Mouse (Mus musculus) heart, embryonic 15.5 days (tissue): ENCODE results near the gene Eml3. TPM values are rescaled to one million over a fixed set of nuclear protein-coding genes. Genes with fewer than 3 reads are reported as not detected.

ENCODE experiments used
- ATAC-seq: fragments of 200-750 bp; cut with Nextera tagmentation; replicated peaks from 2 replicates; pipeline ENCODE4 v1.8.0; 2017; ENCODE audit warnings: low read depth, moderate TSS enrichment; ENCODE audit not compliant: insufficient number of reproducible peaks, insufficient read depth, low FRiP score
- H3K27ac ChIP-seq: fragments of 300-500 bp; sonication (generic); 2 replicates; pipeline ENCODE4 v1.5.1; 2015; ENCODE audit warnings: mild to moderate bottlenecking, inconsistent platforms
- H3K27me3 ChIP-seq: fragments of 300-500 bp; sonication (generic); 2 replicates; pipeline ENCODE4 v1.6.1; 2015; ENCODE audit warnings: inconsistent platforms
- H3K36me3 ChIP-seq: fragments of 300-500 bp; sonication (generic); 2 replicates; pipeline ENCODE4 v1.6.1; 2015; ENCODE audit warnings: mild to moderate bottlenecking, inconsistent platforms
- H3K4me1 ChIP-seq: fragments of 300-500 bp; sonication (generic); replicated peaks from 2 replicates; pipeline ENCODE4 v1.6.1; 2015; ENCODE audit warnings: inconsistent platforms
- H3K4me2 ChIP-seq: fragments of 300-500 bp; sonication (generic); 2 replicates; pipeline ENCODE4 v1.6.1; 2015; ENCODE audit warnings: inconsistent platforms, mild to moderate bottlenecking, moderate library complexity
- H3K4me3 ChIP-seq: fragments of 300-500 bp; sonication (generic); 2 replicates; pipeline ENCODE4 v1.5.1; 2015; ENCODE audit warnings: mild to moderate bottlenecking, inconsistent platforms
- H3K9ac ChIP-seq: fragments of 300-500 bp; sonication (generic); 2 replicates; pipeline ENCODE4 v1.6.1; 2015; ENCODE audit warnings: mild to moderate bottlenecking, inconsistent platforms
- H3K9me3 ChIP-seq: fragments of 300-500 bp; sonication (generic); replicated peaks from 2 replicates; pipeline ENCODE4 v1.6.1; 2016; ENCODE audit warnings: inconsistent platforms
- WGBS: fragments of 180-500 bp; shearing (Covaris S2); methylation state at CpG from one replicate; pipeline ENCODE4 v1.1.7; 2015; ENCODE audit warnings: mixed read lengths; 5-methylcytosine and 5-hydroxymethylcytosine counted together
- polyA plus RNA-seq: library from polyadenylated mRNA; unstranded; fragments of >200 nt; fragmentation: Nextera tagmentation; extraction: Ambion mirVana; gene quantifications from 2 replicates; pipeline ENCODE4 v1.2.1, GENCODE M21; 2015

Eml3 gene
- polyA plus RNA-seq, 1 experiment from 2014 or later, result 12.7 TPM

DNA sequence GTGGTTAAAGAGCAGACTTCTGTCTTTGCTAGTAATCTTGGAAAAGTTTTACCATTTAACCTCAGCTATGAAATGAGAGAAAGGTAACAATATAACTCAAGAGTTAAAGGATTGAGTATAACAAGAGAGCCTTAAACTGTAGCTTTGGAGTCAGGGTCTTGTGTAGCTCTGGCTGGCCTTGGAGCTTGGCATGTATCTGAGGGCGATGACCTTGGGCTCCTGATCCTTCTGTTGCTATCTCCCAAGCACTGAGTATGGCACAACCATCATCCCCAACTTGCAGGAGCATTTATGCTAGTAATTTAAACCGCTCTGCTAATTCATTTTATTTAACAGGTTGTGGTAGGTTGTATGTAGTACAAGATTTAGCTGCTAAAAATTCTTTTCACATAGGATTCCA, 46.1 kb downstream of the Eml3 start:
- Histone ChIP-seq H3K9ac (no peak overlapping the region), H3K9me3 (no peaks in the 10 kb centered on the region), H3K4me1 (peaks cover 10% of the 10 kb centered on the region), H3K4me3 (no peak overlapping the region), H3K4me2 (no peak overlapping the region), H3K36me3 (peaks cover 96% of the 10 kb centered on the region), H3K27me3 (no peaks in the 10 kb centered on the region), H3K27ac (no peak overlapping the region)
- 84% methylated on average over 2 of the region's 2 CpGs for WGBS
- no peak for ATAC-seq

DNA sequence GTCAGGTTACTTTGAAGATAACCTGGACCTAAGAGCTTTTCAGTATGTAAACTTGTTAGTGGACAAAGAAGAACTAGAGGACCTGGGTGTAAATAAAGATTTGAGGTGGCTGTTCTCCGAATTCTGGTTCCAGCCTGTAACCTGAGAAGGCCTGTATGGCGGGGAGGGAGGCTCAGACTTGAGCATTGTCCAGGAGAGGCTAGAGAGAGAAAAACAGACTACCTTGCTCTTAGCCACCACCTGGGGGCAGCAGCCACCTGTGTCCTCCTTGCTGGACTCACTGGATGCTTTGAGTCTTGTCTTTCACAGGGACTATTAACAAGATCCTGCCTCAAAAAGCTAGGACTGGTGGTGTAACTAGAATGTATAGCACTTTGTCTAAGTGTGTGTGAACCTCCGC, 47.2 kb downstream of the Eml3 start:
- peak; percentile 76; the same call in 1 of the 2 replicates for ATAC-seq
- 33% methylated on average over 3 of the region's 3 CpGs for WGBS
- peak overlapping the region; percentile 11; the same call in 1 of the 2 replicates for H3K27ac ChIP-seq
- H3K9me3 ChIP-seq, result no peaks in the 10 kb centered on the region
- H3K36me3 ChIP-seq, result peaks cover 87% of the 10 kb centered on the region
- H3K27me3 ChIP-seq, result no peaks in the 10 kb centered on the region
- H3K4me2 ChIP-seq, result no peak overlapping the region
- H3K4me1 ChIP-seq, result peaks cover 20% of the 10 kb centered on the region
- no peak overlapping the region for H3K9ac ChIP-seq
- no peak overlapping the region for H3K4me3 ChIP-seq

- Histone ChIP-seq H3K4me3 (no peak overlapping the region), H3K9me3 (no peaks in the 10 kb centered on the region), H3K36me3 (peaks cover 46% of the 10 kb centered on the region), H3K27me3 (no peaks in the 10 kb centered on the region), H3K4me2 (no peak overlapping the region), H3K27ac (peak overlapping the region; percentile 31; the same call in 1 of the 2 replicates), H3K4me1 (peaks cover 62% of the 10 kb centered on the region), H3K9ac (no peak overlapping the region)
- ATAC-seq, result no peak
- WGBS, result 50% methylated on average over 5 of the region's 5 CpGs
These were observed 51.4 kb downstream of the Eml3 start for GRCm38 (mm10) chr19:8980771-8981170.

DNA sequence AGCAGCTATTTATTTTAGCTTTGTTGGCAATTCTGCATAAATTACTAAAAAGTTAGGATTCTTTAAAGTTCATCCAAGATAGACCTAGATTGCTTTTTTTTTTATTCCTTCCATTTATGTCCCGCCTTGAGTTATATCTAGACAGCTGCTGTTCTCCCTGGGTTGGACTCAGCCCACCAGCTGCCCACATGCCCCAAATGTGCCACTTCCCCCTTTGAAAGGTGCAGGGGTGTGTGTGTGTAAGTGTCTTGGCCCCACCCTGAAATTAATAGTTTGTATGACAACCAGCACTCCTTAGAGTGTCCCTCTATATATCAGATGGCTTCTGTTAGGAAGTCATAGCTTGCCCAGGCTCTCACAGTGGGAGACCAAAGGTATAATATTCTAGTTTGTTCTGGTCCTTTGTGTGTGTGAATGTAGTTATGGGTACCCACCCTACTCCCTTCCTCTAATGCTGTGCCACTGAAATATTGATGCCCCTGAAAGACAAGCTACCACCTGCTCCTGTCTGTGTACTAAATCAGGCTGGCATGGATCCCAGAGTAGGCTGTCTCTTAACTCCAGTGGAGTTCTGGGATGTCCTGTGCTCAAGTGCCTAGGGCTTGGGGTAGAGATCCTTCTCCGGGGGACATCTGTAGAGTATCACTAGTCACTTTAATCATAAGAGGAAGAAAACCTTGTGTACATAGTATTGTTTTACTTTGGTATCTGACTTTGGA, 52.3 kb downstream of the Eml3 start:
- peaks cover 38% of the 10 kb centered on the region for H3K36me3 ChIP-seq
- no peaks in the 10 kb centered on the region for H3K27me3 ChIP-seq
- 54% methylated on average over 2 of the region's 2 CpGs for WGBS
- no peak overlapping the region for H3K9ac ChIP-seq
- peak overlapping the region; percentile 31 for H3K27ac ChIP-seq
- no peak for ATAC-seq
- H3K4me2 ChIP-seq, result no peak overlapping the region
- H3K9me3 ChIP-seq, result no peaks in the 10 kb centered on the region
- peaks cover 59% of the 10 kb centered on the region for H3K4me1 ChIP-seq
- H3K4me3 ChIP-seq, result no peak overlapping the region

- Histone ChIP-seq H3K27me3 (no peaks in the 10 kb centered on the region), H3K9me3 (no peaks in the 10 kb centered on the region), H3K4me1 (peaks cover 64% of the 10 kb centered on the region), H3K4me3 (no peak overlapping the region), H3K9ac (peak overlapping the region; percentile 4; the same call in 1 of the 2 replicates), H3K27ac (peak overlapping the region; percentile 55), H3K4me2 (no peak overlapping the region), H3K36me3 (peaks cover 29% of the 10 kb centered on the region)
- no peak for ATAC-seq
- 36% methylated on average over 5 of the region's 5 CpGs for WGBS
These were observed 53.2 kb downstream of the Eml3 start for GRCm38 (mm10) chr19:8982303-8983149.

GRCm38 (mm10) chr19:8983150-8983650, 53.8 kb downstream of the Eml3 start:
- peak overlapping the region; percentile 55 for H3K27ac ChIP-seq
- H3K36me3 ChIP-seq, result peaks cover 23% of the 10 kb centered on the region
- peaks cover 71% of the 10 kb centered on the region for H3K4me1 ChIP-seq
- H3K4me2 ChIP-seq, result no peak overlapping the region
- no peak for ATAC-seq
- 8% methylated on average over 4 of the region's 4 CpGs for WGBS
- H3K9me3 ChIP-seq, result no peaks in the 10 kb centered on the region
- H3K4me3 ChIP-seq, result no peak overlapping the region
- 0 out of 2 replicates have a peak overlapping the region, but pooled peaks have one; percentile 4 for H3K9ac ChIP-seq
- no peaks in the 10 kb centered on the region for H3K27me3 ChIP-seq

DNA sequence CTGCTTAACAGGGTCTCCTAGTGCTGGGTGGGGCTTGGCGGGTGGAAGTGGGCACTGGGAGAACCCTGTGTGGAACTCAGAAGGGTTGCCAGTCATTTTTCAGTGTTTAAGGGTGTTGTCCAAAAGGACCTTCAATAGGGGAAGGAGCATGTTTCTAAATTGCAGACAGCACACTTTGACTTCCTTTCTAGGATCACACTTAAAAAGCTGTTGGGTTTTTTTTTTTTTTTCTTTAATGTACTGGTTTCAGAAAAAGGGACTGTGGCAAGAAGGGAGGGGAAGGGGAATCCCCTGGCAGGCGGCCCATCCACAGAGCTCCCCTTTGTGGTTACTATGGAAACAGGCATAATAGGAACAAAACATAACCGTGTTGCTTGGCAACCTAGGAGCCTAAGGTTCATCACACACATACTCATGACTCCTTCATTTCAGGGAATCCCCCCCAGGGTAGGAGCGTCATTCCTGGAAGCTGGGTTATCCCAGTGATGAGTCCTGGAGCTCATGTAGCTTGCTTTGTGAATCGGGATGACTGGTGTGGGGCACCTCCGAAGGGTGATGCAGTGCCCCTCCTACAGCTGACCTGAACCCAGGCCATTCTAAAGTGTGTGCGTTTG, 55.0 kb downstream of the Eml3 start:
- peaks cover 12% of the 10 kb centered on the region for H3K36me3 ChIP-seq
- H3K4me2 ChIP-seq, result no peak overlapping the region
- no peaks in the 10 kb centered on the region for H3K9me3 ChIP-seq
- no peaks in the 10 kb centered on the region for H3K27me3 ChIP-seq
- ATAC-seq, result no peak
- peak overlapping the region; percentile 55 for H3K27ac ChIP-seq
- H3K4me1 ChIP-seq, result peaks cover 78% of the 10 kb centered on the region
- WGBS, result 19% methylated on average over 7 of the region's 7 CpGs
- H3K9ac ChIP-seq, result no peak overlapping the region
- H3K4me3 ChIP-seq, result no peak overlapping the region

GRCm38 (mm10) chr19:8985891-8986290, 56.5 kb downstream of the Eml3 start:
- no peak overlapping the region for H3K4me3 ChIP-seq
- no peak overlapping the region for H3K27ac ChIP-seq
- no peaks in the 10 kb centered on the region for H3K36me3 ChIP-seq
- no peak overlapping the region for H3K4me2 ChIP-seq
- ATAC-seq, result no peak
- no peaks in the 10 kb centered on the region for H3K9me3 ChIP-seq
- H3K9ac ChIP-seq, result no peak overlapping the region
- 40% methylated on average over 5 of the region's 5 CpGs for WGBS
- no peaks in the 10 kb centered on the region for H3K27me3 ChIP-seq
- H3K4me1 ChIP-seq, result peaks cover 73% of the 10 kb centered on the region

DNA sequence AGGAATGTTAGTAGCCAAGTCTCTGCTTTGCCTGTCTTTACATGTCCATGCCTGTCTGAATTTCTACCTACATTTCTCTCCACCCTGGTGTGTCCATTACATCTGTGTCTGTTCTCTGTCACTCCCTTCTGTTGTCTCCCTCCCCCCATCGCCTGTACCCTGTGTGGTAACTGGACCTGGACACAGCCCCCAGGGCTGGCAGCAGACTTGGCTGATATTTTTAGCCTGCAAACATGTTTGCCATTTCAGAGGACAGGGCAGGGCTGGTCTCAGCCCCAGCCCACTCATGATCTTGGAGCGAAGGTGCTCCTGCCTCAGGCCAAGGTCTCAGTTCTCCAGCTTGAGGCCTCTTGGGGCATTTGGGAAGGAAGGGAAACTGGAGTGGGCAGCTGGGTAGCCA, 58.5 kb downstream of the Eml3 start:
- H3K9ac ChIP-seq, result no peak overlapping the region

DNA sequence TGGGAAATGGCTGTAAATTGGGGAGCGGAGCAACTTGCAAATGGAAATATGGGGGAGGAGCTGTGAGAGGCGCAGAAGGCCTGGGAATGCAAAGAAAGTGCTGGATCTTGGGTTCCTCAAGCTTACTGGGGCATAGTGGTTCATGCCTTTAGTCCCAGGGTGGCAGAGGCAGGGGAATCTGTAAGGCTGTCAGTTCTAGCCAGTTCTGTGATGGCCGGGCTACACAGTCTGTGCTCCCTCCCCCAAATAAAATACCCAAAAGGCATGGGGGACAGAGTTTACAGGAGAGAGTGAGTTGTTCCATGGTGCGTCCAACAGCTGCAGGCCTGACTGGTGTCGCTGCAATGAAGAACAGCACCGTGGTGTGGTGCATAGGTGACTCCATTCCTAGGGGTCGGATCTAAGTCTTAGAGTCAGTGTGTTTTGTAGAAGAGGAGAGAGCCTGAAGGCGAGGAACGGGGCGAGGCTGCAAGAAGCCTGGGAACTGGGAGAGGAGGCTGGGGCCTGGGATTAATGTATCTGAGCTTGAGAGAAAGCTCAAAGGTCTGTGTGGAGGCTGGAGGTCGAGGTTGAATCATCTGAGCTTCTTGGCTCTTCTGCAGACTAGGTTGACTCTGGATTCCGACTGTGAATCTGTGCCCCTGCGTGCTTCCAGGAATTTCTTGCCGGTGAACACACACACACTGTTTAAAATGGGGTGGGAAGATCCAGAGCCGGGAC, 59.2 kb downstream of the Eml3 start:
- no peaks in the 10 kb centered on the region for H3K36me3 ChIP-seq

More for the DNA sequence above, 58.5 kb downstream of the Eml3 start:
- peak overlapping the region; percentile 70 for H3K4me2 ChIP-seq
- ATAC-seq, result peak; percentile 12
- H3K27me3 ChIP-seq, result no peaks in the 10 kb centered on the region
- no peaks in the 10 kb centered on the region for H3K9me3 ChIP-seq
- no peaks in the 10 kb centered on the region for H3K36me3 ChIP-seq
- peaks cover 74% of the 10 kb centered on the region for H3K4me1 ChIP-seq
- H3K4me3 ChIP-seq, result 0 out of 2 replicates have a peak overlapping the region, but pooled peaks have one; percentile 78
- 25% methylated on average over 2 of the region's 2 CpGs for WGBS
- H3K27ac ChIP-seq, result peak overlapping the region; percentile 97

More for the DNA sequence above, 59.2 kb downstream of the Eml3 start:
- peak overlapping the region; percentile 97 for H3K27ac ChIP-seq
- peak overlapping the region; percentile 89 for H3K9ac ChIP-seq
- H3K4me3 ChIP-seq, result peak overlapping the region; percentile 78
- no peaks in the 10 kb centered on the region for H3K27me3 ChIP-seq
- H3K4me2 ChIP-seq, result peak overlapping the region; percentile 70
- H3K4me1 ChIP-seq, result peaks cover 73% of the 10 kb centered on the region
- no peak for ATAC-seq
- 24% methylated on average over 15 of the region's 15 CpGs for whole genome bisulfite sequencing
- H3K9me3 ChIP-seq, result no peaks in the 10 kb centered on the region
